Mouse (Mus musculus): ENCODE measurements around the gene Ccdc148. TPM values are rescaled to one million over a fixed set of nuclear protein-coding genes. Genes with fewer than 3 reads are reported as not detected.
A peak's percentile ranks its signal among the peaks of the same experiment; 100 is the strongest.

Ccdc148 gene
- polyA plus RNA-seq, 1 experiment from 2014 or later, result 0.39 TPM

- no peak for ATAC-seq (replicated peaks; ENCODE audit: insufficient number of reproducible peaks, low FRiP score, low TSS enrichment, low read depth)
- Histone ChIP-seq H3K27me3 (ENCODE audit: control insufficient read depth, insufficient read depth, low read length) (no peaks in the 10 kb centered on the region), H3K36me3 (replicated peaks; ENCODE audit: control insufficient read depth, insufficient read depth, low read depth, low read length) (no peaks in the 10 kb centered on the region), H3K4me1 (ENCODE audit: control insufficient read depth, insufficient read depth, low read length) (no peaks in the 10 kb centered on the region), H3K9ac (replicated peaks; ENCODE audit: low read length) (no peak overlapping the region), H3K27ac (replicated peaks; ENCODE audit: low read depth, low read length) (no peak overlapping the region), H3K4me2 (ENCODE audit: low read depth, low read length) (no peak overlapping the region), H3K9me3 (replicated peaks; ENCODE audit: control insufficient read depth, low read length) (no peaks in the 10 kb centered on the region), H3K4me3 (ENCODE audit: low read depth, low read length) (no peak overlapping the region)
- WGBS, result 89% methylated on average over 4 of the region's 4 CpGs
- DNase-seq (ENCODE audit: low spot score), result no peak
Observed at GRCm38 (mm10) chr2:58842443-58842842, 318.0 kb downstream of the Ccdc148 start.

- no peak overlapping the region for H3K4me2 ChIP-seq (ENCODE audit: low read depth, low read length)
- H3K4me1 ChIP-seq (ENCODE audit: control insufficient read depth, insufficient read depth, low read length), result no peaks in the 10 kb centered on the region
- no peak for DNase-seq (ENCODE audit: low spot score)
- H3K9me3 ChIP-seq (replicated peaks; ENCODE audit: control insufficient read depth, low read length), result no peaks in the 10 kb centered on the region
- ATAC-seq (replicated peaks; ENCODE audit: insufficient number of reproducible peaks, low FRiP score, low TSS enrichment, low read depth), result no peak
- no peak overlapping the region for H3K9ac ChIP-seq (replicated peaks; ENCODE audit: low read length)
- H3K27me3 ChIP-seq (ENCODE audit: control insufficient read depth, insufficient read depth, low read length), result no peaks in the 10 kb centered on the region
- H3K4me3 ChIP-seq (ENCODE audit: low read depth, low read length), result no peak overlapping the region
- H3K27ac ChIP-seq (replicated peaks; ENCODE audit: low read depth, low read length), result no peak overlapping the region
- 88% methylated on average over 3 of the region's 3 CpGs for WGBS
- no peaks in the 10 kb centered on the region for H3K36me3 ChIP-seq (replicated peaks; ENCODE audit: control insufficient read depth, insufficient read depth, low read depth, low read length)
Observed at GRCm38 (mm10) chr2:58841021-58841420, 319.5 kb downstream of the Ccdc148 start.

DNA sequence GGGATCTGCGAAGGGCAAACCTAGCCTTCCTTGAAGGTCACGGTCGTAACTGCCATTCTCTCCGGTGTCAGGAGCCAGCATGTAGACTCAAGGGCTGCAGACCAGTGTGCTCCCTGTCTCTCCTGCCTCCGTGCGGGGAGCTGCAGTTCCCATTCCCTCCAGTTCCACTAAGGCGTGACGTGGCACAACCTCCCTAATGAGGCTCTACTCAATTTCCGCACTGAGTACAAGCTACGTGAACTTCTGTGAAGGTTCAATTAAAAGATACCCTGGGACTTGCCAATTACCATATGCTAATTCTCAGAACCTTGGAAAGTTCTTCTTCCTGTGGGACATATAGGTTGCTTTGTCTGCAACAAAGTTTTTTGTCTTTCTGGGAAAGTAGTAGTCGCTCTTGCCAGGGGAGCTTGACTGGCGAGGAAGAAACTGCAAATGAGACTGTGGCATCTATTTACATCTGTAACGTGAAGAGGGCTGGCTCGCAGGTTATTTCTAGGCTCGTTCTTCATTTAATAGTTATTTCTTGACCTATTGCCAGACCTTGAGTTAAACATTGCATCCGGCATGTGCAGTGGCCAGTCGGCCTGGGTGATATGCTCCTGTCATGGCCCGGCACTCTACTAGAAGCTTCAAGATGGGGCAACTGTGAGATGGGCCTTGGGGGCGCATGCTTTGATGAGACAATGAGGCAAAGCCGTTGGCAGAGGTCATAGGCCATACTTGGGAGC is 328.1 kb downstream of the Ccdc148 start:
- Histone ChIP-seq H3K4me1 (ENCODE audit: control insufficient read depth, insufficient read depth, low read length) (no peaks in the 10 kb centered on the region), H3K9ac (replicated peaks; ENCODE audit: low read length) (no peak overlapping the region), H3K4me3 (ENCODE audit: low read depth, low read length) (no peak overlapping the region), H3K27ac (replicated peaks; ENCODE audit: low read depth, low read length) (no peak overlapping the region), H3K9me3 (replicated peaks; ENCODE audit: control insufficient read depth, low read length) (no peaks in the 10 kb centered on the region), H3K36me3 (replicated peaks; ENCODE audit: control insufficient read depth, insufficient read depth, low read depth, low read length) (no peaks in the 10 kb centered on the region), H3K27me3 (ENCODE audit: control insufficient read depth, insufficient read depth, low read length) (no peaks in the 10 kb centered on the region), H3K4me2 (ENCODE audit: low read depth, low read length) (no peak overlapping the region)
- DNase-seq (ENCODE audit: low spot score) (no peak), ATAC-seq (replicated peaks; ENCODE audit: insufficient number of reproducible peaks, low FRiP score, low TSS enrichment, low read depth) (no peak)
- 88% methylated on average over 20 of the region's 20 CpGs for WGBS

GRCm38 (mm10) chr2:58829981-58830742 is 330.3 kb downstream of the Ccdc148 start:
- ATAC-seq (replicated peaks; ENCODE audit: insufficient number of reproducible peaks, low FRiP score, low TSS enrichment, low read depth) (no peak; the same call in 1 of the 2 replicates), DNase-seq (ENCODE audit: low spot score) (peak; percentile 39)
- H3K9ac ChIP-seq (replicated peaks; ENCODE audit: low read length), result no peak overlapping the region
- H3K4me1 ChIP-seq (ENCODE audit: control insufficient read depth, insufficient read depth, low read length), result no peaks in the 10 kb centered on the region
- no peak overlapping the region for H3K27ac ChIP-seq (replicated peaks; ENCODE audit: low read depth, low read length)
- no peaks in the 10 kb centered on the region for H3K9me3 ChIP-seq (replicated peaks; ENCODE audit: control insufficient read depth, low read length)
- no peaks in the 10 kb centered on the region for H3K36me3 ChIP-seq (replicated peaks; ENCODE audit: control insufficient read depth, insufficient read depth, low read depth, low read length)
- no peak overlapping the region for H3K4me3 ChIP-seq (ENCODE audit: low read depth, low read length)
- no peaks in the 10 kb centered on the region for H3K27me3 ChIP-seq (ENCODE audit: control insufficient read depth, insufficient read depth, low read length)
- no peak overlapping the region for H3K4me2 ChIP-seq (ENCODE audit: low read depth, low read length)
- 66% methylated on average over 7 of the region's 7 CpGs for WGBS

- Histone ChIP-seq H3K4me1 (ENCODE audit: control insufficient read depth, insufficient read depth, low read length) (no peaks in the 10 kb centered on the region), H3K9ac (replicated peaks; ENCODE audit: low read length) (no peak overlapping the region), H3K27me3 (ENCODE audit: control insufficient read depth, insufficient read depth, low read length) (no peaks in the 10 kb centered on the region), H3K4me2 (ENCODE audit: low read depth, low read length) (no peak overlapping the region), H3K27ac (replicated peaks; ENCODE audit: low read depth, low read length) (no peak overlapping the region), H3K36me3 (replicated peaks; ENCODE audit: control insufficient read depth, insufficient read depth, low read depth, low read length) (no peaks in the 10 kb centered on the region), H3K9me3 (replicated peaks; ENCODE audit: control insufficient read depth, low read length) (no peaks in the 10 kb centered on the region), H3K4me3 (ENCODE audit: low read depth, low read length) (no peak overlapping the region)
- WGBS, result 50% methylated on average over 3 of the region's 3 CpGs
- DNase-seq (ENCODE audit: low spot score) (peak; percentile 28), ATAC-seq (replicated peaks; ENCODE audit: insufficient number of reproducible peaks, low FRiP score, low TSS enrichment, low read depth) (no peak)
Observed at GRCm38 (mm10) chr2:58828910-58829600, 331.4 kb downstream of the Ccdc148 start.

GRCm38 (mm10) chr2:58812941-58813340 is 347.5 kb downstream of the Ccdc148 start:
- no peak overlapping the region for H3K4me2 ChIP-seq (ENCODE audit: low read depth, low read length)
- H3K36me3 ChIP-seq (replicated peaks; ENCODE audit: control insufficient read depth, insufficient read depth, low read depth, low read length), result no peaks in the 10 kb centered on the region
- no peak overlapping the region for H3K4me3 ChIP-seq (ENCODE audit: low read depth, low read length)
- no peak overlapping the region for H3K9ac ChIP-seq (replicated peaks; ENCODE audit: low read length)
- 68% methylated on average over 2 of the region's 2 CpGs for whole genome bisulfite sequencing
- H3K4me1 ChIP-seq (ENCODE audit: control insufficient read depth, insufficient read depth, low read length), result no peaks in the 10 kb centered on the region
- H3K9me3 ChIP-seq (replicated peaks; ENCODE audit: control insufficient read depth, low read length), result no peaks in the 10 kb centered on the region
- no peaks in the 10 kb centered on the region for H3K27me3 ChIP-seq (ENCODE audit: control insufficient read depth, insufficient read depth, low read length)
- no peak overlapping the region for H3K27ac ChIP-seq (replicated peaks; ENCODE audit: low read depth, low read length)
- DNase-seq (ENCODE audit: low spot score) (no peak), ATAC-seq (replicated peaks; ENCODE audit: insufficient number of reproducible peaks, low FRiP score, low TSS enrichment, low read depth) (no peak)

GRCm38 (mm10) chr2:58799623-58800022 is 360.9 kb downstream of the Ccdc148 start:
- no peak for ATAC-seq (replicated peaks; ENCODE audit: insufficient number of reproducible peaks, low FRiP score, low TSS enrichment, low read depth)

DNA sequence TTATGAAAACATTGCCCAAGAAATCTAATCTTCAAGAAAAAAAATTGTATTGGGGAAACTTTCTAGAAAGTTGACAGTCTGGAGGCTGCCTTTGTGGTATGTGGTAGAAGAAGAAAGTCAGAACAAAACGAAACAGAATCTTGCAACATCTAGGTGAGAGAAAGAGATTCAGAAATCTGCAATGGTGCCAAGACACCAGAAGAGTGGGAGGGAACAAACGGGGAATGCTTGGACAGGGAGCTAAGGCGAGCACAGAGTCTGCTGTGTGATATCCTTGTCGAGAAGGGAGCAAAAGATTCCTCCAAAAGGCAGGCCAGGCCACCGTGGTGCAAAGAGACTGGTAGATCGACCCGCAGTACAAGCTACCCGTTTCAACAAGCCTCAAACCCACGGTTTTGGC is 361.4 kb downstream of the Ccdc148 start:
- DNase-seq (ENCODE audit: low spot score), result no peak
- H3K36me3 ChIP-seq (replicated peaks; ENCODE audit: control insufficient read depth, insufficient read depth, low read depth, low read length), result no peaks in the 10 kb centered on the region
- H3K4me3 ChIP-seq (ENCODE audit: low read depth, low read length), result no peak overlapping the region
- WGBS, result 88% methylated on average over 9 of the region's 9 CpGs
- no peak overlapping the region for H3K9ac ChIP-seq (replicated peaks; ENCODE audit: low read length)
- no peak overlapping the region for H3K27ac ChIP-seq (replicated peaks; ENCODE audit: low read depth, low read length)
- H3K9me3 ChIP-seq (replicated peaks; ENCODE audit: control insufficient read depth, low read length), result no peaks in the 10 kb centered on the region
- no peaks in the 10 kb centered on the region; the same call in 1 of the 2 replicates for H3K27me3 ChIP-seq (ENCODE audit: control insufficient read depth, insufficient read depth, low read length)
- H3K4me1 ChIP-seq (ENCODE audit: control insufficient read depth, insufficient read depth, low read length), result no peaks in the 10 kb centered on the region
- ATAC-seq (replicated peaks; ENCODE audit: insufficient number of reproducible peaks, low FRiP score, low TSS enrichment, low read depth), result no peak
- H3K4me2 ChIP-seq (ENCODE audit: low read depth, low read length), result no peak overlapping the region

More at GRCm38 (mm10) chr2:58799623-58800022, 360.9 kb downstream of the Ccdc148 start:
- Histone ChIP-seq H3K27me3 (ENCODE audit: control insufficient read depth, insufficient read depth, low read length) (no peaks in the 10 kb centered on the region; the same call in 1 of the 2 replicates), H3K9ac (replicated peaks; ENCODE audit: low read length) (no peak overlapping the region), H3K36me3 (replicated peaks; ENCODE audit: control insufficient read depth, insufficient read depth, low read depth, low read length) (no peaks in the 10 kb centered on the region), H3K9me3 (replicated peaks; ENCODE audit: control insufficient read depth, low read length) (no peaks in the 10 kb centered on the region), H3K4me3 (ENCODE audit: low read depth, low read length) (no peak overlapping the region), H3K4me2 (ENCODE audit: low read depth, low read length) (no peak overlapping the region), H3K4me1 (ENCODE audit: control insufficient read depth, insufficient read depth, low read length) (no peaks in the 10 kb centered on the region), H3K27ac (replicated peaks; ENCODE audit: low read depth, low read length) (no peak overlapping the region)
- 94% methylated on average over 5 of the region's 5 CpGs for WGBS
- DNase-seq (ENCODE audit: low spot score), result no peak

Measured in embryonic facial prominence, embryonic 11.5 days (tissue).